Mouse (Mus musculus): ENCODE results near the gene Pcbp4.
A peak's percentile ranks its signal among the peaks of the same experiment; 100 is the strongest.

The Pcbp4 gene

GRCm38 (mm10) chr9:106453271-106454070, at the start of gene Pcbp4:
Pcbp4 (plus strand) TSS chr9:106453291.
- peak; percentile 75 to 78 for DNase-seq

GRCm38 (mm10) chr9:106405275-106405674, 47.8 kb upstream of the Pcbp4 start:
- peak; percentile 64 to 81 for DNase-seq

- no peak for DNase-seq
Observed at GRCm38 (mm10) chr9:106406443-106407078, 46.5 kb upstream of the Pcbp4 start.

- no peak for DNase-seq
Observed at GRCm38 (mm10) chr9:106409096-106409495, 44.0 kb upstream of the Pcbp4 start.

- DNase-seq: no peak
Observed at GRCm38 (mm10) chr9:106410086-106410650, 42.9 kb upstream of the Pcbp4 start.

GRCm38 (mm10) chr9:106411091-106411594, 41.9 kb upstream of the Pcbp4 start:
- no peak for DNase-seq

- DNase-seq: no peak
Observed at GRCm38 (mm10) chr9:106411729-106412128, 41.4 kb upstream of the Pcbp4 start.

GRCm38 (mm10) chr9:106412210-106412609, 40.9 kb upstream of the Pcbp4 start:
- no peak for DNase-seq

GRCm38 (mm10) chr9:106413606-106414005, 39.5 kb upstream of the Pcbp4 start:
- DNase-seq: no peak

GRCm38 (mm10) chr9:106416826-106417225, 36.3 kb upstream of the Pcbp4 start:
- DNase-seq: no peak

- peak; percentile 90 to 92 for DNase-seq
Observed at GRCm38 (mm10) chr9:106417841-106418625, 35.1 kb upstream of the Pcbp4 start.

GRCm38 (mm10) chr9:106420608-106421007, 32.5 kb upstream of the Pcbp4 start:
- no peak for DNase-seq

- DNase-seq: no peak
Observed at GRCm38 (mm10) chr9:106421033-106421864, 31.8 kb upstream of the Pcbp4 start.

GRCm38 (mm10) chr9:106421865-106422160, 31.3 kb upstream of the Pcbp4 start:
- peak; percentile 94 to 95 for DNase-seq

- no peak for DNase-seq
Observed at GRCm38 (mm10) chr9:106428719-106429220, 24.3 kb upstream of the Pcbp4 start.

GRCm38 (mm10) chr9:106429221-106430014, 23.7 kb upstream of the Pcbp4 start, which contains the start of gene Rpl29:
Rpl29 (plus strand) TSS chr9:106429454.
- DNase-seq: peak; percentile 96 to 97

- DNase-seq: no peak
Observed at GRCm38 (mm10) chr9:106430015-106430264, 23.2 kb upstream of the Pcbp4 start.

- no peak for DNase-seq
Observed at GRCm38 (mm10) chr9:106433389-106433788, 19.7 kb upstream of the Pcbp4 start.

- peak in 1 of 2 experiments; percentile 20 for DNase-seq
Observed at GRCm38 (mm10) chr9:106436566-106436965, 16.5 kb upstream of the Pcbp4 start.

- DNase-seq: no peak
Observed at GRCm38 (mm10) chr9:106442680-106443079, 10.4 kb upstream of the Pcbp4 start.

GRCm38 (mm10) chr9:106444836-106445235, 8.3 kb upstream of the Pcbp4 start:
- DNase-seq: no peak
